Mouse (Mus musculus) adrenal gland, postnatal 14 days (tissue): Measurements from ENCODE around the gene Ecm1. TPM values are rescaled to one million over a fixed set of nuclear protein-coding genes. Genes with fewer than 3 reads are reported as not detected.

ENCODE experiments used
- DNase-seq: peaks from one replicate; pipeline ENCODE4 v3.0.0; 2021; ENCODE audit warnings: mixed read lengths
- microRNA-seq, 2 experiments: library from miRNA; unstranded; fragments of <30 nt; microRNA quantifications; one replicate each; pipeline ENCODE4 v1.2.0; 2021
- total RNA-seq: library from RNA; stranded (reverse); gene quantifications from 2 replicates; pipeline ENCODE4 v1.2.3, GENCODE M21; 2021

Ecm1 gene
- total RNA-seq, 1 experiment from 2014 or later: 208 TPM

DNA sequence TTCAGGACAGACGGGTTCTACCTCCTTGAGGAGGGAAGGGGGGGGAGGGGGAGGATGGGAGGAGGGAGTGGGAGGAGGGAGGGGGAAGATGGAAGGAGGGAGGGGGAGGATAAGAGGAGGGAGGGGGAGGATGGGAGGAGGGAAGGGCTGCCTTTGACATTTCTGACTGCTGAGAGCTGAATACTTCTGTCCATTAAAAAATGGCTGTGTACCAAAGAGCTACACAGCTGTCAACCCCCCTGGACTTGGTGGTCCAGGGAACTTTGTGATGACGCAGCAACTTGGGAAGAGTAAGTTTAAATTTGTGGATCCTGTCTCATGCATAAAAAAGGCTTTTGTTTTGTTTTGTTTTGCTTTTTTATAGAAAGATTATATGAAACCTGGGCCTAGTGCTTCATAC is 49.4 kb downstream of the Ecm1 start:
- no peak for DNase-seq

- DNase-seq: peak; percentile 63
Measured at GRCm38 (mm10) chr3:95689171-95689915, 50.0 kb downstream of the Ecm1 start.

DNA sequence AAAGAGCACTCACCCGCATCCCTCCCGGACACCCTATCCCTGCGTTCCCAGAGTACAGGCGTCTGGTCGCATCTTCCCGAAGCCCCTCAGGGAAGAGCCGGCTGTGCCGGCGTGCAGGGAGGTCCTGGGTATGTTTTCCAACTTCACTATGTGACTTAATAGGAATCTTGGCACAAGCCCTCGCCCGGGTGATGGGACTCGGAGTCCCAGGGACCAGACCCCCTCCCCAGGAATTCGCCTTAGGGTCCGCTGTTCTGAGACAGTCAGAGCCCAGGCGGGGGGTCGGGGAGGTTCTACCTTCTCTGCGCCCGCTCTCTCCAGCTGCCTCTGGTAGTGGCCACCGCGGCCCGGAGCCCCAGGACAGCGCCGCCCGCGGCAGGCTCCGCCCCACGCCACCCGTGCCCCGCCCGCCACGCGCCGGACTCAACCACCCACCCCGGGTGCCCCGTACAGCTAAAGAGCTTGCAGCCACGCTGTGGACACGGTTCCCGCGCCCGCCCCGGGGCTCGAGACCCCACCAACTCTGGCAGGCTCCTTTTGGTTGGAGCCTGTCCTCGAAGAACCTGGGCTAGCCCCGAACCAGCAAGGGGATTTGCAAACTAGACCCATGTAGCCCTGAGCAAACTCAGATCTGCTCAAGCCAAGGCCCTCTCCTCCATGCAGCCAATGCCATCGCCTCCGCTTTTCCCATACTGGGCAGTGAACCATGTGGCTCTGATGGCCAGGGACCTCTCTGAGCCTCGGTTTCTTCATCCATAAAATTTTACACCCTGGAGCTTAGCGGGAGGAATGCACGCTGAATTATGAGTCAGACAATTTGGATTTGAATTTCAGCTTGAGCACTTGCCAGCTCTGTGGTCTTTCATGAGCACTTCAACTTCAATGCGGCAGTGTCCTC is 51.6 kb downstream of the Ecm1 start, which contains the start of gene Adamtsl4:
TSS of gene Adamtsl4 (minus strand) at position 394 of the 898 bp plus-strand sequence.
- DNase-seq: peak; percentile 89

- DNase-seq: no peak
Measured at GRCm38 (mm10) chr3:95687168-95687523, 52.2 kb downstream of the Ecm1 start.

DNA sequence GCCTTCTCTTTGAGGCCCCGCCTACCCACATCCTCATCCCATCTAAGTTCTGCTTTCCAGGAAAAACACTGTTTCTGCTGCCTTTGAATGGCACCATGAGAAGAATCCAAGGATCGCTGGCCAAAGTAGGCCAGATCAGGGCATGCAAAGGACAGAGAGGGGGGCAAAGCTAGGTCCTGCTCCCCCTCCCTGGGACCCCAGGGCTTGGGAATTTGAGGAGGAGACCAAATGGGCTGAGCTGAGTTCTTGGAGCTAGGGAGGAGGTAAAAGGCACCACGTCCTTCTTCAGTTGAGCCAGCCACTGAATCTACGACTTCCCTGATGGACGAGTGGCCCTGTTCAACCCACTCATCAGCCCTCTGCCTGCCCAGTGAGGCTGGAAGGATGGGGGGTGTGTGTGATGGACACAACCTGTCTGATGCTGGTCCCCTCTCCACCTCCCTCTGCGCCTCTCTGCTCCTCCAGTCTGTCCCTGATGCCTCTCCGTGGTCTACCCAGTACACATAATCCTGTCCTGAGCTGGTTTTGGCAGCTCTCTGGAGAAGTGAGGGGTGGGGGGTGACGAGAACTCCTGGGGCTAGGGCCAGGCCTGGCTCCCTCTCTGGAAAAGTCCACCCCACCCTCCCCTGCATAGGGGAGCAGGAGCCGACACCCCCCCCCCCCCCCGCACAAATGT is 52.7 kb downstream of the Ecm1 start:
- no peak for DNase-seq

GRCm38 (mm10) chr3:95685701-95686100 is 53.7 kb downstream of the Ecm1 start:
- no peak for DNase-seq

GRCm38 (mm10) chr3:95685301-95685700 is 54.1 kb downstream of the Ecm1 start:
- DNase-seq: no peak

- DNase-seq: peak; percentile 32
Measured at GRCm38 (mm10) chr3:95684846-95685245, 54.5 kb downstream of the Ecm1 start.

Small RNA genes lying within 50 kb of the gene (microRNA-seq; reads per million reads assigned to microRNA genes)
- 0.43 to 0.76 reads per million in 2 experiments for gene Mir7014

Other genes with a start within 250 kb of the Ecm1 start
- 8.4 and 11.0 TPM in 2 replicates for gene Ctsk, start 240.3 kb downstream of the Ecm1 start, total RNA-seq
- 15.2 and 28.4 TPM in 2 replicates for gene Ctss, start 212.8 kb downstream of the Ecm1 start, total RNA-seq
- gene Hormad1, start 179.9 kb downstream of the Ecm1 start, total RNA-seq: not detected in 2 replicates
- gene Golph3l, start 150.6 kb downstream of the Ecm1 start, total RNA-seq: 33.6 and 35.9 TPM in 2 replicates
- 72.6 and 74.5 TPM in 2 replicates for gene Ensa, start 114.6 kb downstream of the Ecm1 start, total RNA-seq
- 151 and 187 TPM in 2 replicates for gene Mcl1, start 80.8 kb downstream of the Ecm1 start, total RNA-seq
- 6.6 and 8.4 TPM in 2 replicates for gene Adamtsl4, start 51.7 kb downstream of the Ecm1 start, total RNA-seq
- gene Tars2, start 20.6 kb upstream of the Ecm1 start, total RNA-seq: 49.6 and 52.3 TPM in 2 replicates
- gene Rprd2, start 79.3 kb upstream of the Ecm1 start, total RNA-seq: 47.4 and 51.5 TPM in 2 replicates
- 23.0 and 27.2 TPM in 2 replicates for gene Prpf3, start 116.3 kb upstream of the Ecm1 start, total RNA-seq
- gene Mrps21, start 131.9 kb upstream of the Ecm1 start, total RNA-seq: 289 and 301 TPM in 2 replicates
- 2.6 and 3.9 TPM in 2 replicates for gene Ciart, start 142.7 kb upstream of the Ecm1 start, total RNA-seq
- 21.1 and 32.7 TPM in 2 replicates for gene BC028528, start 152.4 kb upstream of the Ecm1 start, total RNA-seq
- 165 and 175 TPM in 2 replicates for gene Aph1a, start 154.4 kb upstream of the Ecm1 start, total RNA-seq
- 20.1 and 20.3 TPM in 2 replicates for gene Car14, start 165.1 kb upstream of the Ecm1 start, total RNA-seq
- gene Anp32e, start 189.7 kb upstream of the Ecm1 start, total RNA-seq: 94.6 and 102 TPM in 2 replicates